Mouse (Mus musculus) megakaryocyte, embryonic 14.5 days (primary cell): ENCODE results near the gene Mprip.

Source experiments
- FLI1 ChIP-seq: IDR thresholded peaks from 2 replicates; pipeline ENCODE4 v1.6.1; 2012; ENCODE audit warnings: low read length, inconsistent platforms, mixed read lengths
- GATA1 ChIP-seq: IDR thresholded peaks from 3 replicates; pipeline ENCODE4 v1.6.1; 2012; ENCODE audit warnings: mixed read lengths, low read length, inconsistent platforms, borderline replicate concordance

- TF ChIP-seq GATA1 (no peak), FLI1 (no peak)
These were observed 70.7 kb downstream of the Mprip start for GRCm38 (mm10) chr11:59731821-59732220.
